Mouse (Mus musculus) neural tube, embryonic 12.5 days (tissue): ENCODE measurements around the gene Col17a1. TPM values are rescaled to one million over a fixed set of nuclear protein-coding genes. Genes with fewer than 3 reads are reported as not detected.

Experiments used
- ATAC-seq: fragments of 200-750 bp; cut with Nextera tagmentation; 2 replicates; pipeline ENCODE4 v1.8.0; 2017; ENCODE audit warnings: low read depth, mild to moderate bottlenecking, moderate TSS enrichment, moderate library complexity; ENCODE audit not compliant: low FRiP score
- H3K27ac ChIP-seq: fragments of 300-500 bp; sonication (generic); 2 replicates; pipeline ENCODE4 v1.5.1; 2016
- H3K27me3 ChIP-seq: fragments of 300-500 bp; sonication (generic); replicated peaks from 2 replicates; pipeline ENCODE4 v1.6.1; 2016; ENCODE audit warnings: mild to moderate bottlenecking
- H3K36me3 ChIP-seq: fragments of 300-500 bp; sonication (generic); 2 replicates; pipeline ENCODE4 v1.6.1; 2016; ENCODE audit warnings: mild to moderate bottlenecking
- H3K4me1 ChIP-seq: fragments of 300-500 bp; sonication (generic); 2 replicates; pipeline ENCODE4 v1.6.1; 2016
- H3K4me2 ChIP-seq: fragments of 300-500 bp; sonication (generic); replicated peaks from 2 replicates; pipeline ENCODE4 v1.6.1; 2016; ENCODE audit warnings: mild to moderate bottlenecking
- H3K4me3 ChIP-seq: fragments of 300-500 bp; sonication (generic); 2 replicates; pipeline ENCODE4 v1.5.1; 2016
- H3K9ac ChIP-seq: fragments of 300-500 bp; sonication (generic); 2 replicates; pipeline ENCODE4 v1.6.1; 2016; ENCODE audit warnings: mild to moderate bottlenecking
- H3K9me3 ChIP-seq: fragments of 300-500 bp; sonication (generic); 2 replicates; pipeline ENCODE4 v1.6.1; 2016; ENCODE audit warnings: mild to moderate bottlenecking
- WGBS: fragments of 180-500 bp; shearing (Covaris S2); methylation state at CpG from one replicate; pipeline ENCODE4 v1.1.7; 2016; 5-methylcytosine and 5-hydroxymethylcytosine counted together
- polyA plus RNA-seq: library from polyadenylated mRNA; unstranded; fragments of >200 nt; fragmentation: Nextera tagmentation; extraction: Ambion mirVana; gene quantifications from 2 replicates; pipeline ENCODE4 v1.2.1, GENCODE M21; 2016

The Col17a1 gene
- polyA plus RNA-seq, 1 experiment from 2014 or later = 0.43 TPM

DNA sequence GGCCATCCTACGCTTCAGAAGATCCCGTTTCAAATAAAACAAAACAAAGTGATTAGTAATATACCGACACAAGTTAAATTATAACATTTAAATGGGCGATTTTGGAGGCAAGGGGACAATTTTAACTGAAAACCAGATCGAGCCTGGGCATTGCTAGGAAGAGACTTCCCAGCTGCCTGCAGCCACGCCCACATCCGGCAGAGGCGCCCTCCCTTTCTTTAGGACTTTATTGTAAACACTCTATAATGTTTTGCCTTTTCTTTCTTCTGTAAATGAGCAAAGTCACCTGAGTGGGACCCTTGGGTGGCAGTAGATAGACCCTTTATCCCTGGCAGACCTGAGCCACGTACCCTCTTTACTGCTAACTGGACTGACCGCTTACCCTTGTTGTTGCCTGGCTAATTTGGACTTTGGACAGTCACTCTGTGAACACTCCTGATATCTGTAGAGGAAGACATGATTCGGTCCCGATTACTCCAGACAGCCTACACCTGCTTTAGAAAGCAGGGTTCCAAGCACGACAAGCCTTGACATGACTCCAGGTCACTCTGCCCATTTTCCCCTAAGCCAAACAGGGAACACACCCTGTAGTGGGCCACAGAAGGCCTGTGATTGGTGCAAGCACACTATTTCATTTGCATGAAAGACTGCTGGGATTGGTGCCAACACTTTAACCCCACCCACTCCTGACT lies 13.3 kb upstream of the Col17a1 start:
- Histone ChIP-seq H3K4me2 (no peak overlapping the region), H3K4me3 (no peak overlapping the region), H3K36me3 (no peaks in the 10 kb centered on the region), H3K9ac (no peak overlapping the region), H3K4me1 (no peaks in the 10 kb centered on the region), H3K27ac (no peak overlapping the region), H3K27me3 (no peaks in the 10 kb centered on the region), H3K9me3 (no peaks in the 10 kb centered on the region)
- no peak for ATAC-seq
- 79% methylated on average over 13 of the region's 13 CpGs for WGBS

DNA sequence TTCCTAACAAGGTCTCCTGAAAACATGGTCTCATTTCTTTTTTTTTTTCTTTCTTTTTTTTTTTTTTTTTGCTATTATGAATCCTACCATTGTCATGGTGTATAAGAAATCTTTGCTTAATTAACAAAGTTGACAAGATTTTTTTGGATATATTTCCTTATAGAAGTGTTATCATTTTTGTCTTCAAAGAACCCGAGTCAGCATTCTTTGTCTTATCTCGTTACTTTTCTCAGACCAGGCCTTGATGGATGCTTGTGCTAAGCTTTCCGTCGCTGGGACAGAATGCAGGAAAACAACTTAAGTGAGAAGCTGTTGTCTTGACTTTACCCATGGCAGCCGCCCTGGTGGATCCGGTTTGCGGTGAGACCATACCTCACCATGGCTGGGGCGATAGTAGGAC lies 8.6 kb upstream of the Col17a1 start:
- H3K4me3 ChIP-seq = no peak overlapping the region

DNA sequence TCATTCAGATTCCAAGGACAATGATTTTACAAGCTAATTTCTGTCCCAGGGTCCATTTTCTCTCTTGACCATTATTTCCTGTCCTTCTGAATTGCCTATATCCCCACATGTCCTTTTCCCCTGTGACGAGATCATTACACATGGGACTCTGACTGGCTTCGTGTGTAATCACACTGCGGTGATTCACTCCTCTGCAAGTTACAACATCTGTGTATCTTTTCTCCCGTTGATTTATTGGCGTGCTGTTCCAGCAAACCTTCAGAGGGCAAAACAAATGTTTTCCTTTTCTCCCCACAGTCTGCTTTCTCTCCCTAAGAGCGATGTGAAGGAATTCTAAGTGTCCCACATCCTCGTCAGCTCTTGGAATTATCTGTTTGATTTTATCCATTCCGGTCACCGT lies 7.8 kb upstream of the Col17a1 start:
- Histone ChIP-seq H3K4me3 (no peak overlapping the region), H3K27ac (no peak overlapping the region), H3K9me3 (no peaks in the 10 kb centered on the region), H3K27me3 (no peaks in the 10 kb centered on the region), H3K36me3 (no peaks in the 10 kb centered on the region), H3K9ac (no peak overlapping the region), H3K4me1 (no peaks in the 10 kb centered on the region), H3K4me2 (no peak overlapping the region)
- ATAC-seq = no peak
- 54% methylated on average over 9 of the region's 9 CpGs for WGBS

More for the DNA sequence above, 8.6 kb upstream of the Col17a1 start:
- Histone ChIP-seq H3K4me2 (no peak overlapping the region), H3K4me1 (no peaks in the 10 kb centered on the region), H3K9ac (no peak overlapping the region), H3K27ac (no peak overlapping the region), H3K36me3 (no peaks in the 10 kb centered on the region), H3K27me3 (no peaks in the 10 kb centered on the region), H3K9me3 (no peaks in the 10 kb centered on the region)
- WGBS = 87% methylated on average over 8 of the region's 8 CpGs
- ATAC-seq = no peak

DNA sequence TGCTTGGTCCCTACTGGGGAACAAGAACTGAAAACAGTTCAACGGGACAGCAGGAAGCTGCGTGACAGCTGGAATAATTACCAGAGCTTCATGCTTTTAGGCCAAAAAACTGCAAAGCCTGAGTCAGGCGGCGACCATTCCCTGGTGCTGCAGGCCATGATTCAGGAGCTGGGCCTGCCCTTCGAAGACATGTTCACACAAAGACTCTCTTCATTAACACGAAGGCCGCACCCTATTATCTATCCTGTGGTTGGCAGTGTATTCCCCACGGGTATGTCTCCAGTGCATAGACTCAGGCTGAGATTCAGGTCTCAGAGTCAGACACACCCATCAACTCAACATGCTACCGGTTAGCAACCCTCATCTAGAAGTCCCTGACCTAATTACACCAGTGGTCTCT lies 6.4 kb upstream of the Col17a1 start:
- Histone ChIP-seq H3K4me3 (no peak overlapping the region), H3K4me1 (no peaks in the 10 kb centered on the region), H3K36me3 (no peaks in the 10 kb centered on the region), H3K4me2 (no peak overlapping the region), H3K27ac (no peak overlapping the region), H3K27me3 (no peaks in the 10 kb centered on the region), H3K9ac (no peak overlapping the region), H3K9me3 (no peaks in the 10 kb centered on the region)
- no peak for ATAC-seq
- WGBS = 78% methylated on average over 9 of the region's 9 CpGs

DNA sequence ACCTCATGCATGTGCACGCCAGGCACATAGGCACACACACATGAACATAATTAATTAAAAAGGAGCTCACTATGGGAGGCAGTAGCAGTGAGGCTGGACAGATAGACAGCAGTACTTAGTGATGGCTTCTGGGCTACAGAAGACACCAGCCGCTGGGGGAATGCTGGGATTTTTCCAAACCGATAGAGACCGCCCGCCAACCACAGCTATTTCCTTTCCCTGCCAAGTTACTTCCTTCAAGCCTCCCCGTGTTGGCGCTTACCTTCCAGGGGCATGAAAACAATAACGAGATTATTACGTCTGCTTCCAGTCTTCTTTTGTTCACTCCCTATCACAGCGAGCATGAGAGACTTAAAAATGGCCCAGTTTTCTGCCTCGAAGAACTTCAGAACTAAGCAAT lies 5.2 kb upstream of the Col17a1 start:
- Histone ChIP-seq H3K9me3 (no peaks in the 10 kb centered on the region), H3K4me3 (no peak overlapping the region), H3K36me3 (no peaks in the 10 kb centered on the region), H3K27ac (no peak overlapping the region), H3K27me3 (no peaks in the 10 kb centered on the region), H3K4me1 (no peaks in the 10 kb centered on the region), H3K9ac (no peak overlapping the region), H3K4me2 (no peak overlapping the region)
- 92% methylated on average over 11 of the region's 11 CpGs for WGBS
- no peak for ATAC-seq

DNA sequence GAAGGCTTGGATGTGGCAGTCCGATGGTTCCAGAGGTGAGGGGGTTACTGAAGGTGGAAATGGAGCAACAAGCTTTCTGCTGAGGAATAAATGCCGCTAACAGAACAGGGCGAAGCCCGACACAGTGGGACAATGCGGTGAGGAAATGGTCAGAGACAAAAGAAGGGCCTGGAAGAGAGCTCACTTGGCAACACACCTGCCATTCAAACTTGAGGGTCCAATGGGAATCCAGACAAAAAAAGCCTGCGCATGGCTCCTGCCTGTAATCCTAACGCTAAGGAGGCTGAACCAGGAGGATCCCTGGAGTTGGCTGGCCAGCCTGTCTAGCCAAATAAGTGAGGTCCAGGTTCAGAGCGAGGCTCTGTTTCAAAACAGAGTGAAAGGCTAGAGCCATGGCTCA lies 4.5 kb upstream of the Col17a1 start:
- 93% methylated on average over 8 of the region's 8 CpGs for WGBS
- H3K36me3 ChIP-seq = no peaks in the 10 kb centered on the region

DNA sequence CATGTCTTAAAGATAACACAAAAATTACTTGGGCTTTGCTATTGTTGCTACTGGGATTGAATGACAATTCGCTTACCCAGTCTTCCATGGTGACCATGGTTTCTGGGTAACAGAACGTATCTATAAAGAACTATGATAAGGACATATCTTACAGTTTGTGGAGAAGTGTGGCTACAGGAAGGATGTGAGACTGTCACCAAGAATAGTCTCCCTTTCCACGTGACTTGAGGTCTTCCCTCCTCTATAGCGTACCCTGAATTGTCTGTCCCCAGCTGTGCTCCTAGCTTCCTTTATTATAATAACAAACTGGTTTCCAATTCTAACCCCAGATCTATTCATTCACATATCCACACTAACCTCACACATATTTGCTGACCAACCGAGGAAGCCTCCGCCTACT lies 3.8 kb upstream of the Col17a1 start:
- H3K27me3 ChIP-seq = no peaks in the 10 kb centered on the region
- H3K4me1 ChIP-seq = no peaks in the 10 kb centered on the region
- H3K4me3 ChIP-seq = no peak overlapping the region
- ATAC-seq = no peak
- H3K9me3 ChIP-seq = no peaks in the 10 kb centered on the region
- H3K36me3 ChIP-seq = no peaks in the 10 kb centered on the region
- H3K27ac ChIP-seq = no peak overlapping the region
- 87% methylated on average over 6 of the region's 6 CpGs for WGBS
- H3K4me2 ChIP-seq = no peak overlapping the region
- H3K9ac ChIP-seq = no peak overlapping the region

More for the DNA sequence above, 4.5 kb upstream of the Col17a1 start:
- Histone ChIP-seq H3K27ac (no peak overlapping the region), H3K4me3 (no peak overlapping the region), H3K4me2 (no peak overlapping the region), H3K9ac (no peak overlapping the region), H3K9me3 (no peaks in the 10 kb centered on the region), H3K4me1 (no peaks in the 10 kb centered on the region), H3K27me3 (no peaks in the 10 kb centered on the region)
- ATAC-seq = no peak

DNA sequence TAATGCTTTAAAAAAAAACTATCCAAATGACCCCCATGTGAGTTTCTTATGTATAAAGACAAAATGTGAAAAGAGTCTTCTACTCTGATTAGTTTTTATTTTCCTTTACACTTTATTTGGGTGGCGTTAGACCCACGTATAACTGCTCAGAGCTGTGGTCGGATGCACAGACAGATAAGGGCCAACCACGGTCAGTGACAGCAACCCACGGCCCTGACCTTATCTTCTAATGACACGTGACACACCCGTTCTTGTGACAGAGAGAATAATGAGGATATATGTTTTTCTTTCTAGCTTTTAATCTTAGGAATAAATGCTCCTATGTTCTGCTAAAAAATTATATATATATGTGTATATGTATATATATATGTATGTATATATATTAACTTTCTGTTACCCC lies 2.3 kb downstream of the Col17a1 start:
- H3K9ac ChIP-seq = no peak overlapping the region
- ATAC-seq = no peak
- no peaks in the 10 kb centered on the region for H3K27me3 ChIP-seq
- peaks cover 12% of the 10 kb centered on the region; the same call in 1 of the 2 replicates for H3K4me1 ChIP-seq
- H3K27ac ChIP-seq = no peak overlapping the region
- no peak overlapping the region for H3K4me2 ChIP-seq
- H3K9me3 ChIP-seq = no peaks in the 10 kb centered on the region
- no peaks in the 10 kb centered on the region for H3K36me3 ChIP-seq
- WGBS = 93% methylated on average over 7 of the region's 7 CpGs
- H3K4me3 ChIP-seq = no peak overlapping the region

DNA sequence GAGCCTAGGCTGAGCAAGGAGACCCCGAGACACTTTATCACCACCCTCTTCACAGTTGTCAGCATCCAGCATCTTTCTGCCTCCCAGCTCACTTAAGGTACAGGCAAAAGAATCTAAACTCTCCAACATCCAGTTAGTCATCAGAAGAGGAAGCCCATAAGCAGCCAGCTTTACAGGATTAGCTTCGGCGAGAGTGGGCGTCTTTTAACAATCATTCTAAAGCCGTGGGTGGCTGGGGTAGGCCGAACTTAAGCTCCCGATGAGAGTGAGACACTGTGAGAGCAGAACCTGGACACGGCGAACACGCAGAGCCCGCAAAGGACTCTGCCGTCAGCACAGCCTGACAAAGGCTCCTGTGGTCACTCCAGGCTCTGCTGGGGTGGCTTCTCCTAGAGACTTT lies 13.2 kb downstream of the Col17a1 start:
- 88% methylated on average over 12 of the region's 12 CpGs for WGBS
- Histone ChIP-seq H3K9ac (no peak overlapping the region), H3K27ac (no peak overlapping the region), H3K4me2 (no peak overlapping the region), H3K36me3 (no peaks in the 10 kb centered on the region), H3K27me3 (no peaks in the 10 kb centered on the region), H3K9me3 (no peaks in the 10 kb centered on the region), H3K4me3 (no peak overlapping the region), H3K4me1 (no peaks in the 10 kb centered on the region)
- no peak for ATAC-seq

DNA sequence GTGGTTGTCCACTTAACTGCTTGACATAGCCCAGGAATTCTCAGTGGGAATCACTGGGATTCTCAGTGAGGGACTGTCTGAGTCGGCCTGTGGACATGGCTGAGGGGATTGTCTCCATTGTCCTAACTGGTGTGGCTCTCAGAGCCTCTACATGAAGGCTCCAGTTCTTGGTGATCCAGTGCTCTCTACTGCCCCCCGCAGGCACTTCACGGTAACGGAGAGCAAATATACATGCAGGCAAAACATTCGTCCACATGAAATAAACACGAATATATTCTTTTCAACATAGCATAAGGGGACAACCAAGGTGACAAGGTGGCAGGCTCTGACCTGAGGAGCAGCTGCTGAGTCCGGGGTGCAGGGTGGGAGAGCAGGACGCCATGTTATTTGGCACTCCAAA lies 17.5 kb downstream of the Col17a1 start:
- no peak overlapping the region for H3K27ac ChIP-seq
- H3K9me3 ChIP-seq = no peaks in the 10 kb centered on the region
- no peaks in the 10 kb centered on the region for H3K36me3 ChIP-seq
- no peak for ATAC-seq
- H3K9ac ChIP-seq = no peak overlapping the region
- WGBS = 42% methylated on average over 8 of the region's 8 CpGs
- no peak overlapping the region for H3K4me2 ChIP-seq
- H3K27me3 ChIP-seq = no peaks in the 10 kb centered on the region
- no peaks in the 10 kb centered on the region for H3K4me1 ChIP-seq
- H3K4me3 ChIP-seq = no peak overlapping the region

DNA sequence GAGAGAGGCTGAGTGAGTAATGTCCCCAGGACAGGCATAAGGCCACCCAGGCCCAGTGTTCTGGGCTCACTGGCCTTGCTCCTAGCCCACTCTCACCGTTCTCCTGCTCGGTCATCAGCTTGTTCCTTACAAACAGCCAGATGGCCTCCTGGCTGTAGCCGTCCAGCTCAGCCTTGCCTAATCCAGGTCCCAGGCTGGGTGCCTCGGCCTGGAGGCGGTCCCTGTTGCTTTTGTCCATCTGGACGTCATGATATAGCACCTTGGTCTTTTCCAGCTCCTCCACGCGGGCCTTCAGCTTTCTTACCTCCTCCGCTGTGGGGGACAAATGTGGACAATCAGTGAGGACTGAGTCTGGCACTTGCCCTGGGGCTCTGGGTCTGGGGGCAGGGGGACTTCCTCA lies 23.5 kb downstream of the Col17a1 start:
- 66% methylated on average over 9 of the region's 9 CpGs for WGBS
- H3K4me1 ChIP-seq = no peaks in the 10 kb centered on the region

DNA sequence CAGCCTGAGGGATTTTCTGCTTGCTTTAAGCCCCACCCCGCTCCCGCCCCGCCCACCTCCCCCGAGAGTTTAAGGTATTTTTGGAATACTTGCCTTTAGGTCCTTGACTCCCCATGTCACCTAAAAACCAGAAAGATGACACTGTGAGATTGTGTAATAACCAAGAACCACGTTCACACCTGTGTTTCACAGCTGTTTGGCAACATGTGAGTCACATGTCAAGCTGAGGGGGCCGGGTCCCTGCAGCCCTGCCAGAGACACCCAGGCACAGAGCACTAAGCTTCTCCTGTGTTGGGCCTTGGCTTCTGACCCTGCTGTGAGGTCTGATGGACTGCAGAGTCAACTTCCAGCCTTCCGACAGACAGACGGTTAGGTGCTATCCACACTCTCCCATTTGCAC lies 24.3 kb downstream of the Col17a1 start:
- H3K4me3 ChIP-seq = no peak overlapping the region
- WGBS = 69% methylated on average over 8 of the region's 8 CpGs
- H3K27ac ChIP-seq = no peak overlapping the region
- ATAC-seq = no peak
- H3K27me3 ChIP-seq = no peaks in the 10 kb centered on the region
- H3K4me2 ChIP-seq = no peak overlapping the region
- H3K9me3 ChIP-seq = no peaks in the 10 kb centered on the region
- H3K4me1 ChIP-seq = no peaks in the 10 kb centered on the region
- H3K36me3 ChIP-seq = no peaks in the 10 kb centered on the region
- no peak overlapping the region for H3K9ac ChIP-seq

More for the DNA sequence above, 23.5 kb downstream of the Col17a1 start:
- H3K27me3 ChIP-seq = no peaks in the 10 kb centered on the region
- H3K9me3 ChIP-seq = no peaks in the 10 kb centered on the region
- ATAC-seq = no peak
- no peak overlapping the region for H3K9ac ChIP-seq
- H3K36me3 ChIP-seq = no peaks in the 10 kb centered on the region
- no peak overlapping the region for H3K4me2 ChIP-seq
- no peak overlapping the region for H3K27ac ChIP-seq
- no peak overlapping the region for H3K4me3 ChIP-seq

DNA sequence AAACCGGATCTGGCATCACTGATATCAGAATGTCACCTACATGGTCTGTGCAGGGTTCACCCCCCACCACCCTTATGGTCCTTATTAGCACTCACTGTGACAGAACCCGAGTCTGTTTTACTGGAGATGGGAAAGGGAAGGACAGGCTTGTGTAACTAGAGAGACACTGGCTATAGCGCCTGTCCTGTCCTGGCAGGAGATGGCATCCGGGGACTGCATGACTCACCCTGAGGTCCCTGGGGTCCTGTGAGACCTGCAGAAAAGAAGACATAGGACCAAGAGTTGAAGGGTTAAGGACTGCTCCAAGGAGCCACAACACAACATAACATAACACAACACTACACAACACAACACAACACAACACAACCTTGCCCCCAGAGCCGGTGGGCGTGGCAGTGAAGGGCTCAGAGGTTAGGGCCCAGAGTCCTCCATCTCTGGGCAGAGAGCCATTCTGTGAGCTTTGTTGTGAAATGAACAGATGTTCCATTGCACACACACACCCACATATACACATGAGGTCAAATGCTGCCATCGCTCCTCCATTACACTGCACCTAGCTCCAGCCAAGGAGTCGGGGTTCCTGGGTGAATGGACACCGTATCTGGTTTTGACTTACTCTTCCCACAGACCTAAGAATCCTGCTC lies 32.0 kb downstream of the Col17a1 start:
- no peak for ATAC-seq
- 91% methylated on average over 9 of the region's 9 CpGs for WGBS
- no peaks in the 10 kb centered on the region for H3K9me3 ChIP-seq
- H3K27ac ChIP-seq = no peak overlapping the region
- H3K4me3 ChIP-seq = no peak overlapping the region
- H3K9ac ChIP-seq = no peak overlapping the region
- no peaks in the 10 kb centered on the region for H3K36me3 ChIP-seq
- 0 out of 2 replicates have a peak, but pooled peaks cover 4% of the 10 kb centered on the region for H3K4me1 ChIP-seq
- H3K27me3 ChIP-seq = no peaks in the 10 kb centered on the region
- no peak overlapping the region for H3K4me2 ChIP-seq
